Mouse (Mus musculus): ENCODE data around the gene Ajap1.

DNA sequence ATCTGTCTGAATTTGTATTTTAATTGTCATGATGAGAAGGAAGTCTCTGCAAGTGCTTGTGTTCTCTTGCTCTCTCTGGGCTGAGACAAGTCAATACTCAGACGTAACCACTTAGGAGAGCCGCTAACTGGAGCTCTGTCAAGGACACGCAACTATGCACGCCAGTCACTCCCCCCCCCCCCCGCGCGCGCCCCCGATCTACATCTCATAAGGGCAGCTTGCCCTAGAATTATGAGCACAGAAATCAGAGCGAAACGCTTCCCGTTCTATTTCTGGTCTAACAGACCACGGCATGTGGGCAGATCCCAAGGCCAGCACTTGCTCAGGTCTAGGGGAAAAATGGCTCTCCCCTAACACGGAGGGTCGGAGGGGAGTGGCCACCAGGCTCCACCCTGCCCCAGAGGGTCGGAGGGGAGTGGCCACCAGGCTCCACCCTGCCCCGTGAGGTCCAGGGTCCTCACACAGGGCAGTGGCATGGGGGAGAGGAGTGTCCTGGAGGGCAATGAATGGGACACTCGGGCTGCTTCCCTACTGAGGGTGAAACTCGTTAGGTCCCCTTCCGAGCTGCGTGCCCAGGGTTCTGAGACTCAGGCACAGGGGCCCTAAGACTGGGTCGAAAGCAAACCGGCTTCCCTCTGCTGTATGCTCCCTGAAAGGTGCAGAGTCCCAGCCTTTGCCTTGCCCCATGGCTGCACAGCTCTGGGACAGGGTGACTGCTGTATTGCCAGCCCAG, 65.3 kb downstream of the Ajap1 start:
- TF ChIP-seq POLR2A (IDR thresholded peaks at IDR 0.05; ENCODE audit: borderline replicate concordance, insufficient read depth, low read length) (no peak), CTCF (IDR thresholded peaks at IDR 0.05; ENCODE audit: borderline replicate concordance, insufficient read depth, low read depth, low read length) (no peak)
